Mouse (Mus musculus) spleen, adult 2 months (tissue): ENCODE data around the gene Ppp1r35. TPM values are rescaled to one million over a fixed set of nuclear protein-coding genes. Genes with fewer than 3 reads are reported as not detected.
A peak's percentile ranks its signal among the peaks of the same experiment; 100 is the strongest.

Source experiments
- DNase-seq, 2 experiments: peaks; one replicate each; pipeline versions ENCODE4 v3.0.0 to v3.0.0-alpha.2; 2012 to 2021; ENCODE audit warnings: low spot score in 2 of 2, low read depth in 1 of 2
- H3K27ac ChIP-seq: fragments of 200-500 bp; 2 replicates; pipeline ENCODE4 v1.5.1; 2012; ENCODE audit warnings: low read length, inconsistent platforms; ENCODE audit not compliant: insufficient read depth
- H3K27me3 ChIP-seq: fragments of 200-500 bp; 2 replicates; pipeline ENCODE4 v1.6.1; 2012; ENCODE audit warnings: mild to moderate bottlenecking, moderate library complexity, low read length, inconsistent platforms; ENCODE audit not compliant: control insufficient read depth, insufficient read depth
- H3K36me3 ChIP-seq: fragments of 200-500 bp; 2 replicates; pipeline ENCODE4 v1.6.1; 2012; ENCODE audit warnings: mild to moderate bottlenecking, low read length, inconsistent platforms; ENCODE audit not compliant: control insufficient read depth, insufficient read depth
- H3K4me1 ChIP-seq: fragments of 200-500 bp; 2 replicates; pipeline ENCODE4 v1.6.1; 2011; ENCODE audit warnings: inconsistent platforms; ENCODE audit not compliant: control insufficient read depth, insufficient read depth, insufficient read length
- H3K4me3 ChIP-seq: fragments of 200-500 bp; 2 replicates; pipeline ENCODE4 v1.5.1; 2011; ENCODE audit warnings: mild to moderate bottlenecking, inconsistent platforms; ENCODE audit not compliant: insufficient read depth, insufficient read length; ENCODE audit errors: extremely low read depth
- CTCF ChIP-seq: fragments of 200-500 bp; IDR thresholded peaks from 2 replicates; pipeline ENCODE4 v1.5.1; 2011; ENCODE audit warnings: mild to moderate bottlenecking, inconsistent platforms; ENCODE audit not compliant: insufficient read depth, insufficient read length, insufficient replicate concordance; ENCODE audit errors: extremely low read depth
- POLR2A ChIP-seq: fragments of 200-500 bp; IDR thresholded peaks from 2 replicates; pipeline ENCODE4 v1.6.1; 2011; ENCODE audit warnings: low read depth, low read length, inconsistent platforms
- WGBS: fragments of 180-500 bp; shearing (Covaris S2); methylation state at CpG from one replicate; pipeline ENCODE4 v1.1.7; 2018; 5-methylcytosine and 5-hydroxymethylcytosine counted together
- polyA plus RNA-seq: library from polyadenylated mRNA; depleted of rRNA; stranded (reverse); fragments of >200 nt; gene quantifications from 2 replicates; pipeline ENCODE4 v1.2.3, GENCODE M21; 2012; rRNA removed

Gene Ppp1r35
- polyA plus RNA-seq, result 43.9 and 55.3 TPM in 2 replicates

- Histone ChIP-seq H3K27ac (peak within 1 kb of the TSS; percentile 73), H3K36me3 (peaks cover 18% of the 10 kb centered on the region), H3K4me3 (peak within 1 kb of the TSS; percentile 71), H3K4me1 (peaks cover 10% of the 10 kb centered on the region), H3K27me3 (no peaks in the 10 kb centered on the region)
- TF ChIP-seq POLR2A (peak; percentile 66), CTCF (no peak)
- peak; percentile 87 to 94 for DNase-seq
- WGBS, result under 1% methylated on average over 30 of the region's 31 CpGs
Measured at GRCm38 (mm10) chr5:137778635-137779034, at the start of gene Ppp1r35. Gene Ppp1r35 (plus strand): TSS chr5:137778849.

- WGBS, result 98% methylated on average over 12 of the region's 12 CpGs
- no peaks in the 10 kb centered on the region for H3K27me3 ChIP-seq
- no peak overlapping the region for H3K27ac ChIP-seq
- no peak overlapping the region for H3K4me3 ChIP-seq
- no peak for DNase-seq
- H3K36me3 ChIP-seq, result no peaks in the 10 kb centered on the region
- TF ChIP-seq POLR2A, result no peak
- TF ChIP-seq CTCF, result no peak
- H3K4me1 ChIP-seq, result no peaks in the 10 kb centered on the region
Measured at GRCm38 (mm10) chr5:137733638-137734288, 44.9 kb upstream of the Ppp1r35 start.

GRCm38 (mm10) chr5:137734289-137735061 lies 44.2 kb upstream of the Ppp1r35 start:
- TF ChIP-seq CTCF, result no peak
- no peak for TF ChIP-seq POLR2A
- 51% methylated on average over 6 of the region's 6 CpGs for WGBS
- Histone ChIP-seq H3K27me3 (no peaks in the 10 kb centered on the region), H3K27ac (no peak overlapping the region), H3K4me3 (no peak overlapping the region), H3K36me3 (no peaks in the 10 kb centered on the region), H3K4me1 (no peaks in the 10 kb centered on the region)
- DNase-seq, result no peak

- peaks cover 7% of the 10 kb centered on the region; the same call in 1 of the 2 replicates for H3K4me1 ChIP-seq
- H3K27me3 ChIP-seq, result no peaks in the 10 kb centered on the region; the same call in 1 of the 2 replicates
- no peak overlapping the region for H3K27ac ChIP-seq
- no peak for DNase-seq
- no peak overlapping the region for H3K4me3 ChIP-seq
- 89% methylated on average over 6 of the region's 6 CpGs for WGBS
- TF ChIP-seq POLR2A (no peak), CTCF (no peak)
- H3K36me3 ChIP-seq, result no peaks in the 10 kb centered on the region
Measured at GRCm38 (mm10) chr5:137737400-137737940, 41.2 kb upstream of the Ppp1r35 start.

GRCm38 (mm10) chr5:137738516-137738915 lies 40.1 kb upstream of the Ppp1r35 start:
- no peaks in the 10 kb centered on the region for H3K36me3 ChIP-seq
- H3K27ac ChIP-seq, result no peak overlapping the region
- peaks cover 7% of the 10 kb centered on the region; the same call in 1 of the 2 replicates for H3K4me1 ChIP-seq
- no peak for DNase-seq
- 76% methylated on average over 5 of the region's 5 CpGs for WGBS
- no peak overlapping the region for H3K4me3 ChIP-seq
- no peak for TF ChIP-seq POLR2A
- no peak for TF ChIP-seq CTCF
- H3K27me3 ChIP-seq, result no peaks in the 10 kb centered on the region; the same call in 1 of the 2 replicates

GRCm38 (mm10) chr5:137739471-137739870 lies 39.2 kb upstream of the Ppp1r35 start:
- no peaks in the 10 kb centered on the region for H3K36me3 ChIP-seq
- no peak overlapping the region for H3K27ac ChIP-seq
- no peak for TF ChIP-seq CTCF
- no peak for TF ChIP-seq POLR2A
- no peaks in the 10 kb centered on the region; the same call in 1 of the 2 replicates for H3K27me3 ChIP-seq
- WGBS, result 73% methylated on average over 9 of the region's 9 CpGs
- H3K4me3 ChIP-seq, result no peak overlapping the region
- H3K4me1 ChIP-seq, result peaks cover 7% of the 10 kb centered on the region; the same call in 1 of the 2 replicates
- DNase-seq, result no peak

- no peak overlapping the region for H3K27ac ChIP-seq
- H3K36me3 ChIP-seq, result no peaks in the 10 kb centered on the region
- peak overlapping the region; percentile 70; the same call in 1 of the 2 replicates for H3K4me3 ChIP-seq
- H3K4me1 ChIP-seq, result peaks cover 7% of the 10 kb centered on the region; the same call in 1 of the 2 replicates
- TF ChIP-seq CTCF, result no peak
- TF ChIP-seq POLR2A, result no peak
- H3K27me3 ChIP-seq, result no peaks in the 10 kb centered on the region; the same call in 1 of the 2 replicates
- 82% methylated on average over 11 of the region's 11 CpGs for WGBS
- DNase-seq, result no peak
Measured at GRCm38 (mm10) chr5:137740506-137740905, 38.1 kb upstream of the Ppp1r35 start.
